Mouse (Mus musculus): ENCODE results near the gene Sash1. TPM values are rescaled to one million over a fixed set of nuclear protein-coding genes. Genes with fewer than 3 reads are reported as not detected.

Gene Sash1
- total RNA-seq, 2 experiments from 2014 or later = 88.3 to 90.1 TPM

GRCm38 (mm10) chr10:8693561-8693960 lies 192.3 kb downstream of the Sash1 start:
- no peak for DNase-seq (ENCODE audit: low spot score in 2 of 2)

- no peak for DNase-seq (ENCODE audit: low spot score in 2 of 2)
Observed at GRCm38 (mm10) chr10:8692531-8692930, 193.3 kb downstream of the Sash1 start.

GRCm38 (mm10) chr10:8686219-8686618 lies 199.7 kb downstream of the Sash1 start:
- DNase-seq (ENCODE audit: low spot score in 2 of 2) = no peak

- no peak for DNase-seq (ENCODE audit: low spot score in 2 of 2)
Observed at GRCm38 (mm10) chr10:8685269-8685668, 200.6 kb downstream of the Sash1 start.

- peak; percentile 37 to 43 for DNase-seq (ENCODE audit: low spot score in 2 of 2)
Observed at GRCm38 (mm10) chr10:8682900-8683299, 203.0 kb downstream of the Sash1 start.

- no peak for DNase-seq (ENCODE audit: low spot score in 2 of 2)
Observed at GRCm38 (mm10) chr10:8682341-8682740, 203.5 kb downstream of the Sash1 start.

GRCm38 (mm10) chr10:8676722-8677121 lies 209.1 kb downstream of the Sash1 start:
- no peak for DNase-seq (ENCODE audit: low spot score in 2 of 2)
